Mouse (Mus musculus) ES-E14 (cell line): ENCODE data around the gene Klf2.

Experiments
- CHD2 ChIP-seq: IDR thresholded peaks from 2 replicates; pipeline ENCODE4 v1.6.1; 2014; ENCODE audit warnings: mild to moderate bottlenecking, low read depth, low read length, inconsistent platforms
- MAFK ChIP-seq: IDR thresholded peaks from 2 replicates; pipeline ENCODE4 v1.6.1; 2014; ENCODE audit warnings: mild to moderate bottlenecking, low read depth, low read length, inconsistent platforms; ENCODE audit not compliant: insufficient read depth

GRCm38 (mm10) chr8:72291104-72291503 lies 27.7 kb upstream of the Klf2 start:
- TF ChIP-seq MAFK (no peak), CHD2 (no peak)
